Mouse (Mus musculus) neural tube, embryonic 12.5 days (tissue): ENCODE data around the gene 1110017D15Rik. TPM values are rescaled to one million over a fixed set of nuclear protein-coding genes. Genes with fewer than 3 reads are reported as not detected.
A peak's percentile ranks its signal among the peaks of the same experiment; 100 is the strongest.

ENCODE experiments used
- ATAC-seq: fragments of 200-750 bp; cut with Nextera tagmentation; 2 replicates; pipeline ENCODE4 v1.8.0; 2017; ENCODE audit warnings: low read depth, mild to moderate bottlenecking, moderate TSS enrichment, moderate library complexity; ENCODE audit not compliant: low FRiP score
- H3K27ac ChIP-seq: fragments of 300-500 bp; sonication (generic); 2 replicates; pipeline ENCODE4 v1.5.1; 2016
- H3K27me3 ChIP-seq: fragments of 300-500 bp; sonication (generic); replicated peaks from 2 replicates; pipeline ENCODE4 v1.6.1; 2016; ENCODE audit warnings: mild to moderate bottlenecking
- H3K36me3 ChIP-seq: fragments of 300-500 bp; sonication (generic); 2 replicates; pipeline ENCODE4 v1.6.1; 2016; ENCODE audit warnings: mild to moderate bottlenecking
- H3K4me1 ChIP-seq: fragments of 300-500 bp; sonication (generic); 2 replicates; pipeline ENCODE4 v1.6.1; 2016
- H3K4me2 ChIP-seq: fragments of 300-500 bp; sonication (generic); replicated peaks from 2 replicates; pipeline ENCODE4 v1.6.1; 2016; ENCODE audit warnings: mild to moderate bottlenecking
- H3K4me3 ChIP-seq: fragments of 300-500 bp; sonication (generic); 2 replicates; pipeline ENCODE4 v1.5.1; 2016
- H3K9ac ChIP-seq: fragments of 300-500 bp; sonication (generic); 2 replicates; pipeline ENCODE4 v1.6.1; 2016; ENCODE audit warnings: mild to moderate bottlenecking
- H3K9me3 ChIP-seq: fragments of 300-500 bp; sonication (generic); 2 replicates; pipeline ENCODE4 v1.6.1; 2016; ENCODE audit warnings: mild to moderate bottlenecking
- WGBS: fragments of 180-500 bp; shearing (Covaris S2); methylation state at CpG from one replicate; pipeline ENCODE4 v1.1.7; 2016; 5-methylcytosine and 5-hydroxymethylcytosine counted together
- polyA plus RNA-seq: library from polyadenylated mRNA; unstranded; fragments of >200 nt; fragmentation: Nextera tagmentation; extraction: Ambion mirVana; gene quantifications from 2 replicates; pipeline ENCODE4 v1.2.1, GENCODE M21; 2016

Gene 1110017D15Rik
- polyA plus RNA-seq, 1 experiment from 2014 or later: 3.7 TPM

GRCm38 (mm10) chr4:41507998-41508397 is 9.1 kb downstream of the 1110017D15Rik start:
- H3K4me3 ChIP-seq: peak overlapping the region; percentile 46; the same call in 1 of the 2 replicates
- peaks cover 10% of the 10 kb centered on the region for H3K4me1 ChIP-seq
- H3K9me3 ChIP-seq: no peaks in the 10 kb centered on the region
- H3K9ac ChIP-seq: no peak overlapping the region
- H3K27me3 ChIP-seq: no peaks in the 10 kb centered on the region
- H3K4me2 ChIP-seq: no peak overlapping the region
- H3K36me3 ChIP-seq: no peaks in the 10 kb centered on the region
- 42% methylated on average over 7 of the region's 7 CpGs for WGBS
- no peak overlapping the region for H3K27ac ChIP-seq
- no peak for ATAC-seq

DNA sequence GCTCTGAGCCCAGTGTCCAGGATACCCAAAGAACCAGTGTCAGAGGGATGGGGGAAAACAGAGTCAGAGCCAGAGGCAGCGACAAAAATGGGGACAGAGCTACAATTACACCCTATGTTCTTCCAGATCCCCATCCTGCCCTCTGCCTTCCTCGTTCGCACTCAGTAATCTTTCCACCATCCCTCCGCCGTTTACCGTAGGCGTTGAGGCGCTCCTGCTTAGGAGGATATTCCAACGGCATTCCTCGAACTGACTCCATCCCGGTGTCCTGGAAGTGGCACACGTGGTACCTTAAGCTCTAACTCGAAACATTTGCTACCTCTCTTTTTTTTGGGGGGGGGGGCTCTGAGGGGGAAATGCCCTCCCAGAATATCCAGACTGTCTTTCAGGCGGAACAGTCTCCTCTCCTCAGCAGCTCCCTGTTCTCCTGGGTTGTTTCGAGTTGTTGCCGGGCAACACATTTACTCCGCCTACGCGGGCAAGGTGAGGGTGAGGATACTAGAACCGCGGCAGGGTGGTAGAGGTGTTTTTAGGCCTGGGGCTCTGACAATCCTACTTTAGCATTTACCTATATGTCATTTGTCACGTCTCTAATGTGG is 9.7 kb downstream of the 1110017D15Rik start:
- Histone ChIP-seq H3K36me3 (no peaks in the 10 kb centered on the region), H3K9me3 (no peaks in the 10 kb centered on the region), H3K4me2 (peak overlapping the region; percentile 79), H3K27me3 (no peaks in the 10 kb centered on the region), H3K27ac (0 out of 2 replicates have a peak overlapping the region, but pooled peaks have one; percentile 13), H3K4me1 (peaks cover 16% of the 10 kb centered on the region), H3K9ac (peak overlapping the region; percentile 66), H3K4me3 (peak overlapping the region; percentile 46)
- under 1% methylated on average over 22 of the region's 22 CpGs for WGBS
- ATAC-seq: peak; percentile 2

DNA sequence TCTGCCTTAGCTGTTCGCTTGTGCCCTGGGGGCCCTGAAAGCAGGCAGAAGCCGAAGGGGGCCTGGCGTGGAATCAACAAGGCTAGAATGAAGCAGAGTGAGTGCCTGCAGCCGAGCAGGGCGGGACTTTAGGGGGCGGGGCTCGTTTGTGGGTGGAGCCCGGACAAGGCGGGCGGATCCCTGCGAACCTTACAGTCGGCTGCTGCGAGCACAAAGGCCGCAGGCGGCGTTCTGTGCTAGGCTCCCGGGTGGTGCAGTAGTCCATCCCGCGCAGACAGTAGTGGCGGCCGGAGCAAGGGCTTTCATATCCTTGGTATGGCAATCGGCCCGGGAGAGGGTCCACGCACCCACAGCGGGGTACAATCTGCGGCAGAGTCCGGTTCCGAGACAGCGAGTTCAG is 10.2 kb downstream of the 1110017D15Rik start:
- Histone ChIP-seq H3K9me3 (no peaks in the 10 kb centered on the region), H3K9ac (peak overlapping the region; percentile 66), H3K4me1 (peaks cover 18% of the 10 kb centered on the region), H3K27ac (0 out of 2 replicates have a peak overlapping the region, but pooled peaks have one; percentile 13), H3K36me3 (no peaks in the 10 kb centered on the region), H3K27me3 (peaks cover 5% of the 10 kb centered on the region), H3K4me2 (peak overlapping the region; percentile 79), H3K4me3 (peak overlapping the region; percentile 46)
- WGBS: 1% methylated on average over 29 of the region's 29 CpGs
- peak; percentile 82 for ATAC-seq

DNA sequence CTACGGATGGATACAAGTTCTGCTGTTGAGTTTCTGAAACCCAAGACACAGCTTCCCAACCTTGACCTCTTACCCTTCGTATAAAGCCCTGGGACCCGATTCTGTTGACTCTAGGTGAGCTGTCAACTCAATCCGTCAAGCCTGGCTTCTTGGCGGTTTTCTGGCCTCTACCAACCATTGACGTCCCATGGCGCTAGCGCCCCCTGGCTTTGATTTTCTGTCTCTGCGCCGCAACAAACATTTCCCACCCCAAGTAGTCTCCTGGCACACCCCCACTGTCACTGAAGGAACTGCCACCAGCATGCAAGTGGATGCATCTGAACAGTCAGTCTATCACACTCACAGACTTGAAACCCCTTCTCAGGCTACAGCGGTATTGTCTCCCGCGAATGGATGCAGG is 11.0 kb downstream of the 1110017D15Rik start:
- no peak; the same call in 1 of the 2 replicates for ATAC-seq
- H3K4me3 ChIP-seq: no peak overlapping the region
- peaks cover 12% of the 10 kb centered on the region for H3K27me3 ChIP-seq
- 10% methylated on average over 13 of the region's 13 CpGs for WGBS
- no peaks in the 10 kb centered on the region for H3K36me3 ChIP-seq
- no peak overlapping the region; the same call in 1 of the 2 replicates for H3K27ac ChIP-seq
- H3K9ac ChIP-seq: no peak overlapping the region
- H3K9me3 ChIP-seq: no peaks in the 10 kb centered on the region
- peaks cover 18% of the 10 kb centered on the region for H3K4me1 ChIP-seq
- peak overlapping the region; percentile 79 for H3K4me2 ChIP-seq

DNA sequence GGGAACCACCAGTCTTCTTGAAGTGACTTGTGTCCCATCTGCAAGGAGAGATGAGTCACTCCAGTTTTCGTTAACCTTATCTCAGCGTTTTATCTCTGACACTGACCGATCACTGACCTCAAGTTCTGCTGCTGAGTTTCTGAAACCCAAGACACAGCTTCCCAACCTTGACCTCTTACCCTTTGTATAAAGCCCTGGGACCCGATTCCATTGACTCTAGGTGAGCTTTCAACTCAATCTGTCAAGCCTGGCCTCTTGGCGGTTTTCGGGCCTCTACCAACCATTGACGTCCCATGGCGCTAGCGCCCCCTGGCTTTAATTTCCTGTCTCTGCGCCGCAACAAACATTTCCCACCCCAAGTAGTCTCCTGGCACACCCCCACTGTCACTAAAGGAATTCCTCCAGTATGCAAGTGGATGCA is 12.0 kb downstream of the 1110017D15Rik start:
- WGBS: 53% methylated on average over 11 of the region's 11 CpGs
- ATAC-seq: no peak
- H3K9ac ChIP-seq: no peak overlapping the region
- H3K9me3 ChIP-seq: no peaks in the 10 kb centered on the region
- H3K36me3 ChIP-seq: no peaks in the 10 kb centered on the region
- no peak overlapping the region for H3K4me3 ChIP-seq
- H3K4me1 ChIP-seq: peaks cover 18% of the 10 kb centered on the region
- H3K27ac ChIP-seq: no peak overlapping the region
- H3K4me2 ChIP-seq: no peak overlapping the region
- H3K27me3 ChIP-seq: peaks cover 22% of the 10 kb centered on the region

- H3K4me2 ChIP-seq: no peak overlapping the region
- ATAC-seq: no peak
- H3K4me3 ChIP-seq: no peak overlapping the region
- 77% methylated on average over 5 of the region's 5 CpGs for WGBS
- no peak overlapping the region for H3K27ac ChIP-seq
- peaks cover 31% of the 10 kb centered on the region for H3K27me3 ChIP-seq
- H3K9me3 ChIP-seq: no peaks in the 10 kb centered on the region
- no peak overlapping the region for H3K9ac ChIP-seq
- H3K36me3 ChIP-seq: no peaks in the 10 kb centered on the region
- peaks cover 18% of the 10 kb centered on the region for H3K4me1 ChIP-seq
Measured at GRCm38 (mm10) chr4:41504325-41504724, 12.8 kb downstream of the 1110017D15Rik start.

- H3K9me3 ChIP-seq: no peaks in the 10 kb centered on the region
- H3K27ac ChIP-seq: no peak within 1 kb of the TSS
- H3K9ac ChIP-seq: peak within 1 kb of the TSS; percentile 47
- 1% methylated on average over 18 of the region's 18 CpGs for WGBS
- peak; percentile 81 for ATAC-seq
- no peaks in the 10 kb centered on the region for H3K36me3 ChIP-seq
- H3K27me3 ChIP-seq: peaks cover 44% of the 10 kb centered on the region
- H3K4me2 ChIP-seq: peak within 1 kb of the TSS; percentile 69
- peaks cover 31% of the 10 kb centered on the region for H3K4me1 ChIP-seq
- peak within 1 kb of the TSS; percentile 41 for H3K4me3 ChIP-seq
Measured at GRCm38 (mm10) chr4:41502986-41503412, 14.1 kb downstream of the 1110017D15Rik start, which contains the start of gene AI464131. Gene AI464131, minus strand, starts transcription at chr4:41503076.

DNA sequence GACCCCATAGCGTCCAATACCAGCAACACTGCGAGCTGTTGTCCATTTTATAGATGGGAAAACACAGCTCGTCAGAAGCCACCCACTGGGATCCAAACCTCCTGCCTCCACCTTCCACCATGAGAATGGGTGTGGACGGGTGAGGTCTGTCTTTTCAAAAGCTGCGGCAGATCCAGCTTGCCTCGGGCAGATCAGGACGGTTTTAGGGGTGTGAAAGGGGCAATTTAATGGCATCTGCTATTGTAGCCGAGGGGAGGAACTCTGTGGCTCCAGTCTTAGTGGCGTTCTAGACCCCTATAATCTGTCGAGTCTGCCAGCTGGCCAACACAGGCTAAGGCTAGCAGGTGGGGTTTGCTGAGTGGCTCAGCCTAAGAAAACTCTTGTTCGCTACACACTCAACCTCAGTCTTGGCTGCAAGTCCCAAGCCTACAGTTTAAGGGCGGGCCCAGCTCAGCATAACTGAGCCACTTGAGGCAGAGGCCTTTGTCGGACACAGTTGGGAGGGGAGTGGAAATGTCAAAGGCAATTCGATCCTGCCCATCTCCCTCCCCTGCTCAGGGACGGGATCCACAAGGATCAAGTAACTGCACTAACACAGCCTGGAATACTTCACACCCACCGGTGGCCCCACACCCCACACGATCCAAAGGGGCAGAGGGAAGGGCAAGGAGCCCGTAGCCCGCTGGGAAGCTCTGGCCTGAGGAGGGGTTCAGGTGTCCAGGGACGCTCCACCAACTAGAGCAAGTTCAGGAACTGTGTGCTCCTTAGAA is 14.8 kb downstream of the 1110017D15Rik start:
- H3K9me3 ChIP-seq: no peaks in the 10 kb centered on the region
- no peak overlapping the region for H3K27ac ChIP-seq
- H3K27me3 ChIP-seq: peaks cover 50% of the 10 kb centered on the region
- no peaks in the 10 kb centered on the region for H3K36me3 ChIP-seq
- peak; percentile 29 for ATAC-seq
- H3K4me2 ChIP-seq: peak overlapping the region; percentile 69
- peak overlapping the region; percentile 47 for H3K9ac ChIP-seq
- peaks cover 35% of the 10 kb centered on the region for H3K4me1 ChIP-seq
- H3K4me3 ChIP-seq: peak overlapping the region; percentile 41
- 5% methylated on average over 20 of the region's 20 CpGs for WGBS

DNA sequence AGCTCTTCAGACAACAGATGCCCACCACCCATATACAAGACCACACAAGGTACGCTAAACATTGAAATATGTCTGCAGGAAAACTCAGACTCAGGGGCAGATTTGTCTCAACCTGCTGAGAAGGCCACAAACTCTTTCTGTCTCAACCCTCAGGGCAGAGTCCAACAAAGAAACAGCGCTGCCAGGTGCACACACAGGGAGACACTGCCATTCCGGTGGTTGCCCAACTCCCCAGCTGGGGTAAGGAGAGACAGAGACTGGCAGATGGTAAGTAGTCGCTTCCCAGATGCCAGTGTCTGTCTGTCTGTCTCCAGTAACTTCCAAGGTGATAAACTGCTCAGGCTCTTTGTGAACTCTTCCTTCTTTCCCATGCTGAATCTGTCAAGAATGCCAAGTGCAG is 16.3 kb downstream of the 1110017D15Rik start:
- Histone ChIP-seq H3K4me1 (peaks cover 30% of the 10 kb centered on the region), H3K4me3 (no peak overlapping the region), H3K27ac (no peak overlapping the region), H3K9me3 (no peaks in the 10 kb centered on the region), H3K27me3 (peaks cover 64% of the 10 kb centered on the region), H3K9ac (no peak overlapping the region), H3K4me2 (no peak overlapping the region), H3K36me3 (no peaks in the 10 kb centered on the region)
- 71% methylated on average over 4 of the region's 4 CpGs for WGBS
- ATAC-seq: no peak

DNA sequence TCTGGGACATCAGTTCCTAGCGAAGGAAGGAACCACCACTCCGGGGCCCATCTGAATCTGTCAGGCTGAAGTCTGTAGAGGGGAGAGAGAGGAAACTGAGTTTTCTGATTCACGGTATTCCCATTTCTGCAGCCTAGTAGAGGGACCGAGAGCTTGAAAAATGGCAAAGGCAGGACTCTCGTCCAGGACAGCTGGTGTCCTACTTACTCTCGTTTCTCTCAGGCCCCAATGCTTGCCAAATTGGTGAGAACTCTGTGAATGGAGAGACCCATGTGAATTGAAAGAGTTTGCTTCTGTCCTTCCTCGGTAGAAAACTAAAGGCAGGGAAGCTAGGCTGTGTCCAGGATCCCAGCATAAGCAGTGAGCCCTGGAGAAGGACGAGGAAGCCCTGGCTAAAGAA is 17.5 kb downstream of the 1110017D15Rik start:
- ATAC-seq: no peak
- H3K4me2 ChIP-seq: no peak overlapping the region; the same call in 1 of the 2 replicates
- peaks cover 71% of the 10 kb centered on the region for H3K27me3 ChIP-seq
- H3K9ac ChIP-seq: no peak overlapping the region
- no peak overlapping the region for H3K27ac ChIP-seq
- H3K4me1 ChIP-seq: peaks cover 30% of the 10 kb centered on the region
- no peak overlapping the region for H3K4me3 ChIP-seq
- H3K36me3 ChIP-seq: no peaks in the 10 kb centered on the region
- 54% methylated on average over 8 of the region's 8 CpGs for WGBS
- H3K9me3 ChIP-seq: no peaks in the 10 kb centered on the region

- Histone ChIP-seq H3K9me3 (no peaks in the 10 kb centered on the region), H3K27ac (no peak overlapping the region), H3K4me3 (peak overlapping the region; percentile 29), H3K27me3 (peaks cover 71% of the 10 kb centered on the region), H3K9ac (no peak overlapping the region), H3K4me2 (peak overlapping the region; percentile 61), H3K36me3 (no peaks in the 10 kb centered on the region), H3K4me1 (peaks cover 30% of the 10 kb centered on the region)
- no peak for ATAC-seq
- WGBS: 3% methylated on average over 43 of the region's 43 CpGs
Measured at GRCm38 (mm10) chr4:41498921-41499391, 18.2 kb downstream of the 1110017D15Rik start.
